Mouse (Mus musculus): ENCODE measurements around the gene Olfr1042. TPM values are rescaled to one million over a fixed set of nuclear protein-coding genes. Genes with fewer than 3 reads are reported as not detected.
"Not testable (repeated sequence)": the region's sequence is repeated elsewhere in the genome, so short reads cannot be mapped to it uniquely, and the experiment has no call there.

The Olfr1042 gene
- polyA plus RNA-seq (2014; fragmentation: Nextera tagmentation; extraction: Ambion mirVana): not detected in 2 replicates

- Histone ChIP-seq H3K9me3 (ENCODE audit: control insufficient read depth, low read length) (no peaks in the 10 kb centered on the region), H3K36me3 (ENCODE audit: control insufficient read depth, insufficient read depth, low read length) (no peaks in the 10 kb centered on the region), H3K4me2 (ENCODE audit: low read length) (no peak within 1 kb of the TSS), H3K4me1 (ENCODE audit: control insufficient read depth in 2 of 2, insufficient read depth in 2 of 2, low read length in 2 of 2) (no peaks in the 10 kb centered on the region), H3K27me3 (ENCODE audit: control insufficient read depth, insufficient read depth, low read length) (no peaks in the 10 kb centered on the region), H3K4me3 (ENCODE audit: control insufficient read depth in 1 of 2, insufficient read depth in 1 of 2, low read depth in 1 of 2, low read length in 2 of 2) (no peak within 1 kb of the TSS), H3K9ac (ENCODE audit: low read length) (no peak within 1 kb of the TSS), H3K27ac (replicated peaks in 1 of 2; ENCODE audit: control insufficient read depth in 1 of 2, insufficient read depth in 1 of 2, low read depth in 2 of 2, low read length in 2 of 2) (no peak within 1 kb of the TSS)
- ATAC-seq (ENCODE audit: insufficient number of reproducible peaks, insufficient read depth, low FRiP score, low read depth): no peak
- WGBS: 81% methylated on average over 2 of the region's 2 CpGs
Observed at GRCm38 (mm10) chr2:86161738-86162137, at the start of gene Olfr1042. Olfr1042 (minus strand) TSS chr2:86161838.

DNA sequence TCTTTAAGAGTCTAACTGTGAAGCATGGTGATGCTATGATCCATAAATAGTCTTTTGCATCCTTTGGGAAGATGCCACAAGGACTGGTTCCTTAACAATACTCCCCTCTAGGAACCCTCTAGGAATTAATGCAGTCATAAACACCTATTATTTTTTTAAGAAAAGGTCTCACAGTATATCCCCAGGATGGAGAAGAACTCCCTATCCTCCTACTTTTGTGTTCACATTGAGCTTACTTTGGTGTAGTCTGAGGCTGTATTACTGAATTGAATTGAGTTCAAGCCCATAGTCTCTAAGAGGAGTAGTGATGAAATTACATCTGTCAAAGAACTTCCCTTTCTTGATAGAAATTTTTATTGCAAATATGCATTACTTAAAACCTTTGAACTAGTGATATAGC, 41.3 kb upstream of the Olfr1042 start, which contains the start of gene Olfr1045:
Olfr1045 (minus strand) TSS at position 101 of the 400 bp plus-strand sequence.
- no peak for ATAC-seq (ENCODE audit: insufficient number of reproducible peaks, insufficient read depth, low FRiP score, low read depth)
- Histone ChIP-seq H3K27me3 (ENCODE audit: control insufficient read depth, insufficient read depth, low read length) (no peaks in the 10 kb centered on the region), H3K36me3 (ENCODE audit: control insufficient read depth, insufficient read depth, low read length) (no peaks in the 10 kb centered on the region), H3K4me1 (ENCODE audit: control insufficient read depth in 2 of 2, insufficient read depth in 2 of 2, low read length in 2 of 2) (no peaks in the 10 kb centered on the region), H3K9me3 (ENCODE audit: control insufficient read depth, low read length) (no peaks in the 10 kb centered on the region), H3K4me2 (ENCODE audit: low read length) (no peak within 1 kb of the TSS), H3K4me3 (ENCODE audit: control insufficient read depth in 1 of 2, insufficient read depth in 1 of 2, low read depth in 1 of 2, low read length in 2 of 2) (no peak within 1 kb of the TSS), H3K27ac (replicated peaks in 1 of 2; ENCODE audit: control insufficient read depth in 1 of 2, insufficient read depth in 1 of 2, low read depth in 2 of 2, low read length in 2 of 2) (no peak within 1 kb of the TSS), H3K9ac (ENCODE audit: low read length) (no peak within 1 kb of the TSS)

DNA sequence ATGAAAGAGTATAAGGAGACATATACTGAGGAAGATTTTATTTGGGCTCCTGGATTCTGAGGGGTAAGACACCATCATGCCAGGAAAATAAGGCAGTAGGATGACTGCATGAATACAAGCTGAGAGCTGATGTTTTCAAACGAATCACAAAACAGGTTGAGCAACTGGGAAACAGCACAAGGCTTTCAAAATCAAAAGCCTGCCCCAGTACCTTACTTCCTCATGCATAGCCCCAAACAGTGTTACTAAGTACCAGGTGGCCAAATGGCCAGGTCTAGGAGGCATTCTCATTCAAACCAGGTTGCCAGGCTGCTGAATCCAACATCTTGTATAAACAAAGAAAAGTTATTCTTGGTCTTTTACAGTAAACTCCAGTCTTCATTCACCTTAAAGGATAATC, 34.2 kb upstream of the Olfr1042 start:
- 39% methylated on average over 1 of the region's 1 CpGs for WGBS
- Histone ChIP-seq H3K27ac (replicated peaks in 1 of 2; ENCODE audit: control insufficient read depth in 1 of 2, insufficient read depth in 1 of 2, low read depth in 2 of 2, low read length in 2 of 2) (no peak overlapping the region), H3K9me3 (ENCODE audit: control insufficient read depth, low read length) (no peaks in the 10 kb centered on the region), H3K36me3 (ENCODE audit: control insufficient read depth, insufficient read depth, low read length) (no peaks in the 10 kb centered on the region), H3K27me3 (ENCODE audit: control insufficient read depth, insufficient read depth, low read length) (no peaks in the 10 kb centered on the region), H3K4me3 (ENCODE audit: control insufficient read depth in 1 of 2, insufficient read depth in 1 of 2, low read depth in 1 of 2, low read length in 2 of 2) (no peak overlapping the region), H3K9ac (ENCODE audit: low read length) (no peak overlapping the region), H3K4me1 (ENCODE audit: control insufficient read depth in 2 of 2, insufficient read depth in 2 of 2, low read length in 2 of 2) (no peaks in the 10 kb centered on the region), H3K4me2 (ENCODE audit: low read length) (no peak overlapping the region)
- no peak for ATAC-seq (ENCODE audit: insufficient number of reproducible peaks, insufficient read depth, low FRiP score, low read depth)

GRCm38 (mm10) chr2:86185583-86185982, 23.9 kb upstream of the Olfr1042 start, which contains the start of gene Olfr52:
Olfr52 (minus strand) TSS chr2:86185683.
- Histone ChIP-seq H3K27me3 (ENCODE audit: control insufficient read depth, insufficient read depth, low read length) (no peaks in the 10 kb centered on the region), H3K4me2 (ENCODE audit: low read length) (no peak within 1 kb of the TSS), H3K4me3 (ENCODE audit: control insufficient read depth in 1 of 2, insufficient read depth in 1 of 2, low read depth in 1 of 2, low read length in 2 of 2) (no peak within 1 kb of the TSS), H3K9me3 (ENCODE audit: control insufficient read depth, low read length) (no peaks in the 10 kb centered on the region), H3K9ac (ENCODE audit: low read length) (no peak within 1 kb of the TSS), H3K4me1 (ENCODE audit: control insufficient read depth in 2 of 2, insufficient read depth in 2 of 2, low read length in 2 of 2) (no peaks in the 10 kb centered on the region), H3K36me3 (ENCODE audit: control insufficient read depth, insufficient read depth, low read length) (no peaks in the 10 kb centered on the region), H3K27ac (replicated peaks in 1 of 2; ENCODE audit: control insufficient read depth in 1 of 2, insufficient read depth in 1 of 2, low read depth in 2 of 2, low read length in 2 of 2) (no peak within 1 kb of the TSS)
- ATAC-seq (ENCODE audit: insufficient number of reproducible peaks, insufficient read depth, low FRiP score, low read depth): no peak

GRCm38 (mm10) chr2:86179950-86180349, 18.3 kb upstream of the Olfr1042 start:
- Histone ChIP-seq H3K4me1 (ENCODE audit: control insufficient read depth in 2 of 2, insufficient read depth in 2 of 2, low read length in 2 of 2) (no peaks in the 10 kb centered on the region), H3K27me3 (ENCODE audit: control insufficient read depth, insufficient read depth, low read length) (no peaks in the 10 kb centered on the region), H3K9me3 (ENCODE audit: control insufficient read depth, low read length) (no peaks in the 10 kb centered on the region), H3K4me2 (ENCODE audit: low read length) (no peak overlapping the region), H3K36me3 (ENCODE audit: control insufficient read depth, insufficient read depth, low read length) (no peaks in the 10 kb centered on the region), H3K9ac (ENCODE audit: low read length) (no peak overlapping the region), H3K27ac (replicated peaks in 1 of 2; ENCODE audit: control insufficient read depth in 1 of 2, insufficient read depth in 1 of 2, low read depth in 2 of 2, low read length in 2 of 2) (no peak overlapping the region), H3K4me3 (ENCODE audit: control insufficient read depth in 1 of 2, insufficient read depth in 1 of 2, low read depth in 1 of 2, low read length in 2 of 2) (no peak overlapping the region)
- 64% methylated on average over 3 of the region's 3 CpGs for WGBS
- ATAC-seq (ENCODE audit: insufficient number of reproducible peaks, insufficient read depth, low FRiP score, low read depth): no peak

DNA sequence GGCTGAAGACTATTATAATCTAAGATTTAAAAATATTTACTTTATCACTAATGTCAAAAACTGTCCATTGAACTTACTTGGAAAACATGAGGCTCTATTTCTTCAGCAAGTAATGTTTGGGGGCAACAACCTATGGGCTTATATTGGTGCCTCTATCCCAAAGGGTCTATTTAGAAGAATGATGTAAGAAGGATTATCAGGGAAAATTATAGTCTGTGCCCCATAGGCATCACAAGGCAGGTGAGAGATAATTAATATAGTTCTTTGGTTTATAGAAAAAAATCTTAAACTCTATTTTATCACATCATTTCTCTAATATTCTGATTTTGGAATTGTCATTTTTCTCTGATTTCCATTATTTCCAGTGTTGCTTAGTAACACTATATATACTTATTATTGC, 16.1 kb upstream of the Olfr1042 start, which contains the start of gene Olfr1044:
Olfr1044 (minus strand) TSS at position 101 of the 400 bp plus-strand sequence.
- H3K4me1 ChIP-seq (ENCODE audit: control insufficient read depth in 2 of 2, insufficient read depth in 2 of 2, low read length in 2 of 2): no peaks in the 10 kb centered on the region
- H3K4me2 ChIP-seq (ENCODE audit: low read length): no peak within 1 kb of the TSS
- no peaks in the 10 kb centered on the region for H3K9me3 ChIP-seq (ENCODE audit: control insufficient read depth, low read length)
- no peak for ATAC-seq (ENCODE audit: insufficient number of reproducible peaks, insufficient read depth, low FRiP score, low read depth)
- H3K27ac ChIP-seq (replicated peaks in 1 of 2; ENCODE audit: control insufficient read depth in 1 of 2, insufficient read depth in 1 of 2, low read depth in 2 of 2, low read length in 2 of 2): no peak within 1 kb of the TSS
- no peaks in the 10 kb centered on the region for H3K36me3 ChIP-seq (ENCODE audit: control insufficient read depth, insufficient read depth, low read length)
- no peaks in the 10 kb centered on the region for H3K27me3 ChIP-seq (ENCODE audit: control insufficient read depth, insufficient read depth, low read length)
- H3K9ac ChIP-seq (ENCODE audit: low read length): no peak within 1 kb of the TSS
- H3K4me3 ChIP-seq (ENCODE audit: control insufficient read depth in 1 of 2, insufficient read depth in 1 of 2, low read depth in 1 of 2, low read length in 2 of 2): no peak within 1 kb of the TSS

DNA sequence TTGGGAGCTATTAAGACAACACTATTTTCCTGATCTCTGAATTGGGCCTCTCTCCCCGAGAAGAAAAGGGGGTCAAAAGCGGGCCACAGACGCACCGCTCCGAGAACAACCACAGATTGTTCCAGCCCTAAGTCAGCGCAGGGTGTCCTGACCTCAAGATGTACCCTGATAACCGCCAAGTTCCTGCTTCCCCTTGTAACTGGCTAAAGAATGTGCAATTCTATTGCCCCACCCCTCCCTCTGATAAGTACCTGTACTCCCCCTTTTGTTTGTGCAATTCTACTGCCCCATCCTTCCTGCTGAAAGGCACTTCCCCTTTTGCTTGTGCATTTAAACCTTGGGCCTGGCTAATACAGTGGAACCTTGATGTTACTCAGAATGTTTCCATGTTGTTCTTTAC, 13.8 kb upstream of the Olfr1042 start:
- H3K27ac ChIP-seq (replicated peaks in 1 of 2; ENCODE audit: control insufficient read depth in 1 of 2, insufficient read depth in 1 of 2, low read depth in 2 of 2, low read length in 2 of 2); ATAC-seq (ENCODE audit: insufficient number of reproducible peaks, insufficient read depth, low FRiP score, low read depth); H3K4me1 ChIP-seq (ENCODE audit: control insufficient read depth in 2 of 2, insufficient read depth in 2 of 2, low read length in 2 of 2); H3K9me3 ChIP-seq (ENCODE audit: control insufficient read depth, low read length); H3K27me3 ChIP-seq (ENCODE audit: control insufficient read depth, insufficient read depth, low read length); H3K9ac ChIP-seq (ENCODE audit: low read length); H3K36me3 ChIP-seq (ENCODE audit: control insufficient read depth, insufficient read depth, low read length); H3K4me3 ChIP-seq (ENCODE audit: control insufficient read depth in 1 of 2, insufficient read depth in 1 of 2, low read depth in 1 of 2, low read length in 2 of 2); H3K4me2 ChIP-seq (ENCODE audit: low read length): not testable (repeated sequence)
- 75% methylated on average over 7 of the region's 7 CpGs for WGBS

GRCm38 (mm10) chr2:86167422-86167821, 5.8 kb upstream of the Olfr1042 start, which contains the start of gene Olfr1043:
Olfr1043 (minus strand) TSS chr2:86167522.
- Histone ChIP-seq H3K4me1 (ENCODE audit: control insufficient read depth in 2 of 2, insufficient read depth in 2 of 2, low read length in 2 of 2) (0 out of 4 replicates have a peak, but pooled peaks cover 0 to 5% of the 10 kb centered on the region in 2 experiments), H3K36me3 (ENCODE audit: control insufficient read depth, insufficient read depth, low read length) (no peaks in the 10 kb centered on the region), H3K4me3 (ENCODE audit: control insufficient read depth in 1 of 2, insufficient read depth in 1 of 2, low read depth in 1 of 2, low read length in 2 of 2) (no peak within 1 kb of the TSS), H3K27me3 (ENCODE audit: control insufficient read depth, insufficient read depth, low read length) (no peaks in the 10 kb centered on the region), H3K9ac (ENCODE audit: low read length) (no peak within 1 kb of the TSS), H3K9me3 (ENCODE audit: control insufficient read depth, low read length) (no peaks in the 10 kb centered on the region), H3K27ac (replicated peaks in 1 of 2; ENCODE audit: control insufficient read depth in 1 of 2, insufficient read depth in 1 of 2, low read depth in 2 of 2, low read length in 2 of 2) (no peak within 1 kb of the TSS), H3K4me2 (ENCODE audit: low read length) (no peak within 1 kb of the TSS)
- no peak for ATAC-seq (ENCODE audit: insufficient number of reproducible peaks, insufficient read depth, low FRiP score, low read depth)
- WGBS: 82% methylated on average over 2 of the region's 2 CpGs

Measured in heart, embryonic 14.5 days (tissue).